Mouse (Mus musculus) adipocyte (in vitro differentiated cells): ENCODE data around the gene Armc8.

Experiments used
- DNase-seq: peaks from one replicate; pipeline ENCODE4 v3.0.0-alpha.2; 2016; ENCODE audit warnings: low spot score

Armc8 gene

DNA sequence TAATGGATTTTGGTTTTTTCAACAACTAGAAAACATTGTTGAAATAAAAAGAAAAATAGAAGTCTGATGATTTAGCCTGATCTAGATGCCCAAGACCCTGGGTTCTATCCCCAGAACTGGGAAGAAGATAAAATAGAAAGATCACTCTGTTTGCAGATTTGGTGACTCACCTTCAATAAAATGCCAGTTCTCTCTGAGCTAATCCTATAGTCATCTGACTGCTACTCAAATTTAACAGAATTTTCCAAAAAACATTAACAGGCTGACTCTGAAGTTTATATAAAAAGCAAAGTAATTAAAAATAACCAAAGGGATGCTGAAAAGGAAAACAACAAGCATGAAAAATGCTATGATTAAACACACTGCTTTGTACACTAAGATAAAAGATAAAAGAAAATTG, 122.4 kb downstream of the Armc8 start:
- no peak for DNase-seq

DNA sequence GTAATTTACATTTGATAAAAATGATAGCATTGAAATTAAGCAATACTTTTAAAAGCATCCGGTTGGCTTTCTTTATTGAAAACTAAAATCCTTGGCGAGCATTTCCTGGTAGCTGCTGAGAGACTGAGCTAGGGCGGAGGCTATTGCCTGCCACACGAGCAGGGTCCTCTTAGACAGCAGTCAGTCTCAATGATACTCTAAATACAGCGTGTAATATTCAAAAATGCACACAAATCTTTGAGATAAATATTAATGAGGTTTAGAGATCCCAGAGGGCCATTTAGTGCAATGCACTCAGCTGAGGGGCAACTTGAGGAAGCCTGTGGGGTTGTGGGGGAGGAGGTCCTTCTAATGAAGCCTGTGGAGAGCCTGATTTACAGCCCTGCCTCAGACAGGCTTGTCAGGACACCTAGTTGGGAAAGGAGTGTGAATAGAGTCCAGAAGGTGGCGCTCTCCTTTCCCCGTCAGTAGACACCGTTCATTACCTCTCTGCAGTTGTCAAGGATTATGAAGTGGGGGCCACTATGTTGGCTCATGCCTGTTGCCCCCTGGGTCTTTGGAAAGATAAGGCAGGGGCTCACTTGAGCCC, 124.0 kb downstream of the Armc8 start:
- DNase-seq: peak; percentile 22

DNA sequence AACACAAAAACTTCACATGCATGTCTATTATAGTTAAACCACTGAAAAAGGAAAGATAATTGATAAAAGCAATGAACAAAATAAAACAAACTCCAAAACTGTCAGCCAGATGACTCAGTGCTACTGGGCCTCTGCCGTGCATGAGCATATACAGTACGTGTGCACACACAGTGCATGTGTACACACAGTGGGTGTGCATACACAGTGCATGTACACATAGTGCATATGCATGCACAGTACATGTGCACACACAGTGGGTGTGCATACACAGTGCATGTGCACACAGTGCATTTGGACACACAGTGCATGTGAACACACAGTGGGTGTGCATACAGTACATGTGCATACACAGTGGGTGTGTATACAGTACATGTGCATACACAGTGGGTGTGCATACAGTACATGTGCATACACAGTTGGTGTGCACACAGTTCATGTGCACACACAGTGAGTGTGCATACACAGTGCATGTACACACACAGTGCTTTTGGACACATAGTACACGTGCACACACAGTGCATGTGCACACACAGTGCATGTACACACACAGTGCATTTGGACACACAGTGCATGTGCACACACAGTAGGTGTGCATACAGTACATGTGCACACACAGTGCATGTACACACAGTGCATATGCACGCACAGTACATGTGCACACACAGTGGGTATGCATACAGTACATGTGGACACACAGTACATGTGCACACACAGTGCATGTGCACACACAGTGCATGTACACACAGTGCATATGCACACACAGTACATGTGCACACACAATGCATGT, 126.9 kb downstream of the Armc8 start:
- no peak for DNase-seq

DNA sequence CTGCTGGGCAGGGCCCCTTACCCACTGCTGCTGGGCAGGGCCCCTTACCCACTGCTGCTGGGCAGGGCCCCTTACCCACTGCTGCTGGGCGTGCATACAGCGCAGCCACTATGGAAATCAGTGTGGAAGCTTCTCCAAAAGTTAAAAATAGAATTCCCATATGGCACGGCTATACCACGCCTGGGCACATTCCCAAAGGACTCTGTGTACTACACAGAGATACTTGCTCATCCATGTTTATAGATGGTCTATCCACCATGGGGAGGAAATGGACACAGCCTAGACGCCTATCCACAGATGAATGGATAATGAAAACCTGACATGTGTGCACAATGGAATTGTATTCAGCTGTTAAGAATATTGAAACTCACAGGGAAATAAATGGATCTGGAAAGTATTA, 127.8 kb downstream of the Armc8 start:
- no peak for DNase-seq

DNA sequence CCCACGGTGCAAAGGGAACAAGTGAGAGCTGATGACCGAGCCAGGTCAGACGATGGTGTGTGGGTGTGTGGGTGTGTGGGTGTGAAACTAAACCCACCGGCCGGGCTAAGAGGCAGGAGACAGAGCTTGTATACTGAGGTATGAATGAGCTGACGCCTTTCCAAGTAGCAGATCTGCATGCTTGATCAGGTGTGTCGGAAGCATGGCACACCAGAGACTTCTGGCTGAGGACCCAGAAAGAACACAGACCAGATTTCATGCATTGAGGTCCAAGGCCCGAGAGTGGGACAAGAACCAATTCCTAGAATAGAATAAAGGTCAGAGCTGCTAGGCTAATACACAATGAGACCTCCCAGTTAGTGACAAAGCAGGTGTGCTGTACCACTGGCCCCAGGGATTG, 129.6 kb downstream of the Armc8 start:
- no peak for DNase-seq

DNA sequence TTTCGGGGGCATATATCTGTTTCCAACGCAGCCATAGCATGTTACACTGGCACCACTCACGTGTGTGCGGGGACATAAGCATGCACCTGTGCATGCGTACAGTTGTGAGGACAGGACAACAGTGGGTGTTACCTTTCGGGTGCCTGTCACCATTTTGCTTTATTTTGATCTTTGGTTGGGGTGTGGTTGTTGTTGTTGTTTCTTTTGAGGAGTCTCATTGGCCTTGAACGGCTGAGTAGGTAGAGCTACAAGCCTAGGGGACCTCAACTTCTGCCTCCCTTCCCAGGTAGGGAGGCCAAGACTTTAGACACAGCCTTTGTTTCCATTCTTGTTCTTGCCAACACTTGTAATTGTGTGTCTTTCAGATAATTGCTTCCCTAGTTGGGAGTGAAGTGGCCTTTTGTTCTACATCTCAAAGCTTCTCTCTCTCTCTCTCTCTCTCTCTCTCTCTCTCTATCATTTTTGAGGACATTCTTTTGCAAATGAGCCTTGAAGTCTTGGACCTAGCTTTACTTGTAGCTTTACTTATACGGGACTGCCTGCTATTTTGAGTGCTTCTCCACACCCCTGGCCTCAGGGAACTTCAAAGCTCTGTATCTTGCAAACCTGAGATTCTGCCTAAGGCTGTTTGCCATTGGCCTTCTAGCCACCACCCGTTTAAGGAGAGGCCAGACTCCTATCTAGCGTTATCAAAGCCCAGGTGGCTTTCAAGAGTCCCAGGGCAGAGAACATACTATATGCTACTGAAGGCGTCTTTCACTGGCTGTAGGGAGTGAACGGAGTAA, 130.7 kb downstream of the Armc8 start:
- no peak for DNase-seq

DNA sequence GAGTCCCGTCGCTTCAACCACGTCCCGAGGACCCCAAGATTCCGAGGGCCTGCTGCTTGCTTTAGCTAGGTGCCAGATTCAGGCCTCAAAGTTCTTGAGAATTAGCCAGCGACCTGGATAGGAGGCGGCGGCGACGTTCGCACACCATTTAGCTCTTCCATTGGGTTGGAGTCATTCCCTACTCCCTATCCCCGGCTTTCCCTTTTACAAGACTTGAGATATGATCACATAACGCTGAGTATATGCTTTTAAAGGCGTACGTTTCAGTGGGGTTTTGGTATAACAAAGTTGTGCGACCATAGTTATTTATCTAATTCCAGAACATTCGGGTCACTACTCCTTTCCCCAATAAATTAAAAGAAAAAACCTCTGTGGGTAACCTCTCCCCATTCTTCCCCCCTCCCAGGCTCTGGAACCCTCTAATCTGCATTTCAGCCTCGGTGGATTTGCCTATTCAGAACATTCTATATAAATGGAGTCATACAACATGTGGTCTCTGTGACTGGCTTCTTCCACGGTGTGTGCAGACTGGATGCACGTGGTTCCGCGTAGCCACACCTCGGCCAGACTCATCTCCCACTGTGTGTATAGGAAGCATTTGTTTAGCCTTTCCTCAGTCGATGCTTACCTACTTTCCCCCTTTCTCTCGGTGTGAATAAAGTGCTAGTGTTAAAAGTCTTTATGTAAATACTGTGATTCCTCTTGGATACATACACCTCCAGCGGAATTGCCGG, 131.5 kb downstream of the Armc8 start, which contains the start of gene Mras:
TSS of gene Mras (minus strand) at position 351 of the 734 bp plus-strand sequence.
- no peak for DNase-seq

DNA sequence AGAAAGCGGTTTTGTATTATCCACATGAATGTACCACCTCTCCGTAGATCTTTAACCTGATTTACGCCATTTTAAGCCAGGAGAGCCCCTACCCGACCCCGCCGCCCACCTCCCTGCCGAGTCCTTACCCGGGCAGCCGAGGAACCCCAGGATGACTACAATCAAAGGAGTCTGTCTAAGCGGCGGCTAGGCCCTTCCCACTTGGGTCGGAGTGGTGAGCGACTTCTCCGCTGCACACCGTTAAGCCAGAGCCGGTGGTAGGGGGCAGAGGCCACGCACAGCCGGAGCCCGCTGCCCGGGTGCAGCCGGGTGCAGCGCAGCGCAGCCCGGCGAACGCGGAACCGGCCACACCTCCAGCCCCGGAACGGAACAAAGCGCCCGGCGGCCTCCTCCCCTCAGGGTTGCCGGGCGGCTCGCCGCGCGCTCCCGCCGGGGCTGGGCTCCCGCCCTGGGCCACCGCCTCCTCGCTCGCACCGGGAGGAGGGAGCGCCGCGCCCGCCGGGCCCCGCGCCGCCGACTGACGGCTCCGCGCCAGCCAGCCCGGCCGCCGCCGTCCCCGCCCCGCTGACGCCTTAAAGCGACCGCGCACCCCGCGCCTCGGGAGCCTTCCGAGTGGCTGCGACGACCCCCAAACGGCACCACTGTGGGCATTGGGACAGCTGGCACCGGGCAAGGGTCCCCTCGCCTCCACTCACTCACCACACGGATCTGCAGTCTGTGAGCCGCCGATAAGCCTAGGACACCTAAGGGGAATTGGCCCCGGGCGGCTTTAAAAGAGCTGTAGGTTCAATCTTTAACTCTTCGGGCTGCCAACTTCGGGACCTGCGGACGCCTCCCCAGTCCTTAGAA, 132.3 kb downstream of the Armc8 start:
- peak; percentile 57 for DNase-seq

DNA sequence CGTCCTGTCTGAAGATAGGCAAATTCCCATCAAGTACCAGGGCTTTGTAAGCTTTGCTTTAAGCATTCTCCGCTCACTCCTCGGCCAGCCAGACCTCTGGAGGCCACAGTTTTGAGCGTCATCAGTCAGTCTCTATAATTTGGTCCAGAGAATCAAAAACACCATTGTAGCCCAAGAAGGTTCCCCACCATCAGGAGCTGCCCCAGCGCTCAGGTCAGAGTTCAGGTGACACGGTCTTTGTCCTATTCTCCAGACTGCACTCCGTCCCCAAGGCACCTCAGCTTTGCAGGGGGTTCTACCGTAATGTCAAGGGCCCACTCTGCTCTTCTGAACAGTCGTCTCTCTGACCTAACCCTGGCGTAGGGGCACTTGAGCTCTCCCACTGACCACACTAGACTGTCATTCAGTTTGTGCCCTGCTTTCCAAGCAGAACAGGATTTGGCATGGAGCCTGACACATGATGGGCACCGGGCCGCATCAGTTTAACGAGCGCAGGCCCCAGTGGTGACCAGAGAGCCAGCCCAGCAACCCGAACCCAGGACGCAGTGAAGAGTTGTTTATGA, 133.0 kb downstream of the Armc8 start:
- DNase-seq: peak; percentile 60

DNA sequence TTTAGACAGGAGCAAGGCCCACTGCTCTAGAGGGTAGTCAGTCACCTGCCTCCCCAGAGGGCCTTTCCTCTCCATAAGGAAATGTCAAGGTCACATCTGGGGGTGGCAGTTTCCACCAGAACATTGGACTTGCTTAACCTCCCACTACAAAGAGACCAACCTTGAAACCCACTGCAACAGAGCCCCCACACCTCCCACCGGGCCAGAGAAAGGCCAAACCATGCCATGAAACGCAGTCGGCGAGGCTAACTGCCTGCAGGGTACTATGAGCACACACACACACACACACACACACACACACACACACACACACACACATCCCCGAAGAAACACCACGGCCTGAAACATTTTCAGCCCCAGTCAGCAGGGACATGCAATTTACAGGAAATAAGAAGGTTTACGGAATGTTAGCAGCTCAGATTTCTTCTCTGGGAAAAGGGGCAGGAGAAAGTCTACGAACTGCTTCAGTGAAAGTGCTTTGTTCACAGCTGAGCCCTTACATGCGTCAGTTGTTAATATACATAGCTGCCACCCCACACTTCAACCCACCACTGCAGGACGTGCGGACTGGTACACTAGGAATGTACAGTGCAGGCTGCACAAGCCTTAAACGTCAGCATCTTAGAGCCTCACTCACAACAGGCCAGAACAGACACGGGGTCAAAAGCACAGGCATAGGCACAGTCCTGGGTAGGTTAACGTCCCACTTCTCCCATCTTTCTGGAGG, 133.6 kb downstream of the Armc8 start:
- DNase-seq: no peak

DNA sequence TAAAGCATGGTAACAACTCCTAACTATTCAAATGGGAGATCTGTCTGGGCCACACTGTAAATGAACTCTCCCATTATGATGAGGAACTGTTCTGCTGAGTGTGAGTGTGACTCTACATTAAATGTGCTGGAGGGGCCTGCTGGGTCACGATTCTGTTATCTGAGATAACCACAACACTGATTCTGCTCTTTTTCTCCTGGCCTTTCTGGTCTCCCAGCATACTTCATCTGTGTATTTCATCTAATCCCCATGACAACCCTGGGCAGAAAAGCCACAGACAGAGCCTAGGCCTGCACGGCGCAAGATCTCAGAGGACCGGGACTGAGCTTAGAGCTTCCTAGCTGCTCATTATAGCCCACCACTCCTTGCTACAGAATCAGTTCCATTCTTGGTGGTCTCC, 136.2 kb downstream of the Armc8 start:
- DNase-seq: no peak

DNA sequence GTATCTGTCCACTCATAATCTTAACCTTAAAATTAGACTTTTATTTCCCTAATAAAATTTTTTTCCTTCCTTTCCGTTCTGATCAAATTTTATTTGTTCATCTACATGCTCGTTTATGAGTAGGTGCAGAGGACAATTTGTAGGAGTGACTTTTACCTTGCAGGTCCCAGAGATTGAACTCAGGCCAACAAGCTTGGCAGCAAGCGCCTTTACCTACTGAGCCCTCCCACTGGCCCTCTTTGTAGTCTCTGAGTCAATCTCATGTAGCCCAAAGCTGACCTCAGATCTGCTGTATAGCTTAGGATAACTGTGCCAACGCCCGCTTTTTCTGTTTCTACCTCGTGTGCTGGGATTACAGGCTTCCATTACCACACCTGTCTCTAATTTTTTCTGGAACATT, 136.7 kb downstream of the Armc8 start:
- DNase-seq: no peak

DNA sequence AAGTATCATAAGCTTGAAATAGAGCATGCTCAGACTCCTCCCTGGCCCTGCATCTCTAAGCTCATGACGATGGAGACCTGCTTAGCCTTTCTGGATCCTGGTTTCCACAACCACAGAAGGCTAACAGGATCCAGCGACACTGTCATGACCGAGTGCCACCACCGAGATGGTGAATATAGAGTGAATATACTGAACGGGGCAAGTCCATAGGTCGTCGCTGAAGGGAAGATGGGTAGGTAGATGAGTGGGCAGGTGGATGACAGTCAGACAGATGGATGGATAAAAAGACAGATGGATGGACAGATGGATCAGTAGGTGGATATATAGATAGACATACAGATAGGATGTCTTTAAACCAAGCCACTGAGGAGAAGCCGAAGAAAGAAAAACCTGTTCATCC, 137.4 kb downstream of the Armc8 start:
- DNase-seq: no peak

DNA sequence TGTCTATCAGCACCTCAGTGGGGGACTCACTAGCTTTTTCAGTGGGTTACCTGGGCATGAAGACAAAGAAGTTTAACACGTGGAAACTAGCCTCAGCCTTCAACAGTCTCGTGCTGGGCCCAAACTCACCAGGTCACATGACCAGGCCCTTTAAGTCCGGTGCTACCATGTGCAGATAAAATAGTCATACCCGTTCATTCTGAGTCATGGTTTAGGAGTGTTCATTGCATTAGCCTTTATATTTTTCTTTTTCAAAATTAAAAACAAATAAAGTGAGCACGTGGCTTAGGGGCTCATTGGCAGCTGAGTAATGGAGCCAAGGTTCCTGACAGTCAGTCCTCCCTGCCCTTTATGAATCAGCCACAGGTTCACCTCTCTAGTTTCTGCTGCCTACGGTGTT, 137.9 kb downstream of the Armc8 start:
- DNase-seq: no peak

DNA sequence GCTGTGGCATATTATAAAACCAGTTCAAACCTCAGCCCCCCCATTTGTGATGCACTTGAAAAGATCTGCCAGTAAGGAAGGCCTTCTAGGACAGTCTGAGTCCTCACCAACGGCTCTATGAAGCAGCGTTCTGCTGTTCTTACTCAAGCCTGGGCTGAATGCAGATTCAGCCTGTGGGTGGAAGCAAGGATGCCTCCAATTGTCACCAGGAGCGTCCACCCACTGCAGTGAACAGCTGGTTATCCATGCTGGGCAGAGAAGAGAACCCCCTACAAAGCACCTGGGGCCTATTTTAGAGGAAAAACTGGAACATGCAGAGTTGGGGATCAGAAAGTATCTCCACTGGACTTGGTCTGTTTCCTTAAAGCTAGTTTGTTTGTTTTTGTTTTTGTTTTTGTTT, 138.9 kb downstream of the Armc8 start:
- no peak for DNase-seq

DNA sequence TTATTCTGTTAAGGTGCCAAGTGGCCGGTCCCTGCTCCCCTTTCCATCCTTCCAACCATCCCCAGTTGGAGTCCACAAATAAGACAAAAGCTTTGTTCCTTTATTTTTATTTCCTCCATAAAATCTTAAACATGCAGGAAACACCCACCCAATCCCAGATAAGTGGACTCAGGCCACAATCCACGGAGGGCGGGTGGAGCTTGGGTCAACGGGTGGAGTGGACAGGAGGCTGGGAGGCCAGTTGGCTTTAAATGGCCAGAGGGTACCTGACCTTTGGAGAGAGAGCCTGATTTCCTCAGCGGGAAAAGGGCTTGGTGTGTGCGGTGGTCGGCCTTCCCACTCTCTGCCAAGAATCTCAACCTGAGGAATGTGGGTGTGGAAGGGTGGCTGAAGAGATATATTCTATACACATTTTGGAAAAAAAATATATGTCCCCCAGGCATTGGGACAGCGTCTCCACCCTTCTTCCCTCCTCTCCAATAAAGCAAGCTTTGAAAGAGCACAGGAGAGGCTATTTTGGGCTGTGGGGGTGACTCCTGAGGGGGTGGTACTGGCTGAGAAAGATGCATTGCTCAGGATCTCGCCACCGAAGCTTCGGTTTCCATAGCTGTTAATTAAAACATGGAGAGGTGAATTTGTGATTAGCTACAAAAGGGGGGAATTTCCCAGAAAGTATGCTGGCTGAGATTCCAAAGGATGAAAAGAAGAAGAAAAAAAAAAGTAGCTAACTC, 139.9 kb downstream of the Armc8 start:
- DNase-seq: no peak
